Mouse (Mus musculus) embryo, embryonic 11 days (tissue): ENCODE measurements at regions not wholly inside any gene's neighbourhood (a gene's known extent, or its start where the extent isn't known, plus 50 kb on each side); places are given as distances from the start of the nearest gene placed in this dataset.

Experiments used
- DNase-seq: peaks from one replicate; pipeline ENCODE4 v3.0.0-alpha.2; 2015

GRCm38 (mm10) chrX:147328289-147328688, 100.7 kb downstream of the Il13ra2 start:
- DNase-seq: peak; percentile 19

GRCm38 (mm10) chrX:147326231-147326630, 102.8 kb downstream of the Il13ra2 start:
- DNase-seq: no peak
